Mouse (Mus musculus): ENCODE measurements at regions not wholly inside any gene's neighbourhood (a gene's known extent, or its start where the extent isn't known, plus 50 kb on each side); places are given as distances from the start of the nearest gene placed in this dataset.
"Not testable (repeated sequence)": the region's sequence is repeated elsewhere in the genome, so short reads cannot be mapped to it uniquely, and the experiment has no call there.

- intact Hi-C loops (cut with DNase I): no loop called here
- no peak for DNase-seq
These were observed 137.2 kb upstream of the Speer3 start for GRCm38 (mm10) chr5:13654173-13654572.

- intact Hi-C loops (cut with DNase I): not testable (repeated sequence)
These were observed 133.1 kb upstream of the Speer3 start for GRCm38 (mm10) chr5:13658301-13658700.

GRCm38 (mm10) chr5:13659514-13659913 is 131.9 kb upstream of the Speer3 start:
- intact Hi-C loops (cut with DNase I): no loop called here
- no peak for DNase-seq

More at GRCm38 (mm10) chr5:13658301-13658700, 133.1 kb upstream of the Speer3 start:
- DNase-seq: not testable (repeated sequence)

- no peak for DNase-seq
- intact Hi-C loops (cut with DNase I): loop anchor here (2.0 kb wide), 1 partner anchor 19 kb away; no protein-coding TSS in a partner anchor
These were observed 124.0 kb upstream of the Speer3 start for GRCm38 (mm10) chr5:13667444-13667843.

GRCm38 (mm10) chr5:13668840-13669239 is 122.6 kb upstream of the Speer3 start:
- intact Hi-C loops (cut with DNase I): no loop called here
- no peak for DNase-seq

- DNase-seq: no peak
- intact Hi-C loops (cut with DNase I): no loop called here
These were observed 100.3 kb upstream of the Speer3 start for GRCm38 (mm10) chr5:13690929-13691806.

- intact Hi-C loops (cut with DNase I): no loop called here
- no peak for DNase-seq
These were observed 96.6 kb upstream of the Speer3 start for GRCm38 (mm10) chr5:13694847-13695246.

Measured in left cerebral cortex, postnatal 4 days (tissue).